Mouse (Mus musculus) embryonic facial prominence, embryonic 15.5 days (tissue): ENCODE data around the gene Fancf. TPM values are rescaled to one million over a fixed set of nuclear protein-coding genes. Genes with fewer than 3 reads are reported as not detected.

Source experiments
- ATAC-seq: fragments of 200-750 bp; cut with Nextera tagmentation; 2 replicates; pipeline ENCODE4 v1.8.0; 2017; ENCODE audit warnings: low read depth, moderate TSS enrichment; ENCODE audit not compliant: insufficient number of reproducible peaks, low FRiP score, low TSS enrichment
- H3K27ac ChIP-seq: fragments of 300-500 bp; sonication (generic); replicated peaks from 2 replicates; pipeline ENCODE4 v1.5.1; 2015; ENCODE audit warnings: mild to moderate bottlenecking, inconsistent platforms
- H3K27me3 ChIP-seq: fragments of 300-500 bp; sonication (generic); 2 replicates; pipeline ENCODE4 v1.6.1; 2015; ENCODE audit warnings: inconsistent platforms
- H3K36me3 ChIP-seq: fragments of 300-500 bp; sonication (generic); 2 replicates; pipeline ENCODE4 v1.6.1; 2015; ENCODE audit warnings: mild to moderate bottlenecking, inconsistent platforms
- H3K4me1 ChIP-seq: fragments of 300-500 bp; sonication (generic); 2 replicates; pipeline ENCODE4 v1.6.1; 2015; ENCODE audit warnings: inconsistent platforms
- H3K4me2 ChIP-seq: fragments of 300-500 bp; sonication (generic); replicated peaks from 2 replicates; pipeline ENCODE4 v1.6.1; 2015; ENCODE audit warnings: mild to moderate bottlenecking, inconsistent platforms
- H3K4me3 ChIP-seq: fragments of 300-500 bp; sonication (generic); replicated peaks from 2 replicates; pipeline ENCODE4 v1.5.1; 2015; ENCODE audit warnings: mild to moderate bottlenecking, inconsistent platforms
- H3K9ac ChIP-seq: fragments of 300-500 bp; sonication (generic); 2 replicates; pipeline ENCODE4 v1.6.1; 2015; ENCODE audit warnings: inconsistent platforms
- H3K9me3 ChIP-seq: fragments of 300-500 bp; sonication (generic); replicated peaks from 2 replicates; pipeline ENCODE4 v1.6.1; 2016; ENCODE audit warnings: inconsistent platforms
- WGBS: fragments of 180-500 bp; shearing (Covaris S2); methylation state at CpG from one replicate; pipeline ENCODE4 v1.1.7; 2015; 5-methylcytosine and 5-hydroxymethylcytosine counted together
- polyA plus RNA-seq: library from polyadenylated mRNA; unstranded; fragments of >200 nt; fragmentation: Nextera tagmentation; extraction: Ambion mirVana; gene quantifications from 2 replicates; pipeline ENCODE4 v1.2.1, GENCODE M21; 2015

Gene Fancf
- polyA plus RNA-seq, 1 experiment from 2014 or later, result 10.1 TPM

DNA sequence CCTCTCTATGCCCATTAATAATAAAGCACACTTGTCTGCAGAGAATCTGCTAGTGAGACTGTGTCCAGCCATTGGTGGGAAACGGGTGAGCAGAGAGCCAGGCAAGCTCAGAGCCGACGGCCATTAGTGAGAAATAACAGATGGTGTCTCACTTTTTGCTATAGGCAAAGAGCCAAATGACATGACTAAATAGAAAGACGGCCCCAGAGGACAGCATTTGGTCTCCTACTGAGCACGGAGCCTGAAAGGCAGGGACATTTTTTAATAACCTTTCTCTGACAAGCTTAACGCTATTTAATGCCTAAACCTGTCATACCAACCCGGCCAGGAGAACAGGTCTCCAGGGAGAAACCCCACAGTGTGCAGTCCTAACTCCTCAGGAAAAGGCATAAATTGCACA lies 30.1 kb downstream of the Fancf start:
- 30% methylated on average over 7 of the region's 7 CpGs for WGBS
- Histone ChIP-seq H3K27me3 (no peaks in the 10 kb centered on the region), H3K4me2 (no peak overlapping the region), H3K36me3 (no peaks in the 10 kb centered on the region), H3K4me1 (no peaks in the 10 kb centered on the region), H3K27ac (no peak overlapping the region), H3K9ac (no peak overlapping the region), H3K4me3 (no peak overlapping the region), H3K9me3 (no peaks in the 10 kb centered on the region)
- no peak; the same call in 1 of the 2 replicates for ATAC-seq

DNA sequence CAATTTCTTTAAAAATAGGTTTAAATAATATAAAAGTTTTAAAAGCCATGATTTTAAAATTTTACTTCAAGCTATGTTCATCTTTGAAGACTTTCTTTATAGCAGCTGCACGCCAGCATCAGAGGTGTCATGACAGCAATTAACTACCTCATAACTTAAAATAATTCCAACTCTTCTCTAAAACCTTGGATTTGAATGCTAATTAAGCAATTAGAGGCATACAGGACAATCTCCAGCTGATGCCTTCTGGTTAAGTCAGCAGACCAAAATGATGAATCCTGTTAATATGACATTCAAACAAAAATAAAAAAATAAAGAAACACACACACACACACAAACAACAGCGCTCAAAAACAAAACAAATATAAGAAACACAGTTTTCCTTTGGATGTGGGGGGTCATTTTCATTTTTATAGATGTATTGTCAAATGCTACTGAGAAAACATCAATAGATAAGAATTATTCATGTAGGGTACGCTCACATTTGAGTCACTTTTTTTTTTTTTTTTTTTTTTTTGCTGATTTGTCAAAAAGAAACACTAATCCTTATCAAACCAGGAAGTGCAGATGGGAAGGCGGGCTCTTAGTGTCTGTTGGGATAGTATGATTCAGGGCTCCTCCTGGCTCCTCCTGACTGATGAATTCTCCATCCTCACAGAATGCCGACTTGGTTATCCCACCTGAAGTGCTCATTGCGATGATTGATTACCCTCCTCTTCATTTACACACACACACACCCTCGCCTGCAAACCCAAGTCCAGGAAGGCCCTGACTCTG lies 38.3 kb downstream of the Fancf start:
- no peaks in the 10 kb centered on the region for H3K4me1 ChIP-seq
- ATAC-seq, result no peak
- no peak overlapping the region for H3K4me3 ChIP-seq
- H3K9me3 ChIP-seq, result no peaks in the 10 kb centered on the region
- H3K4me2 ChIP-seq, result no peak overlapping the region
- H3K27me3 ChIP-seq, result no peaks in the 10 kb centered on the region
- H3K9ac ChIP-seq, result no peak overlapping the region
- H3K36me3 ChIP-seq, result no peaks in the 10 kb centered on the region
- WGBS, result 80% methylated on average over 7 of the region's 7 CpGs
- no peak overlapping the region for H3K27ac ChIP-seq

- no peak overlapping the region for H3K4me3 ChIP-seq
- 58% methylated on average over 2 of the region's 2 CpGs for WGBS
- H3K9me3 ChIP-seq, result no peaks in the 10 kb centered on the region
- no peak overlapping the region for H3K4me2 ChIP-seq
- no peak for ATAC-seq
- H3K27me3 ChIP-seq, result no peaks in the 10 kb centered on the region
- H3K9ac ChIP-seq, result no peak overlapping the region
- H3K36me3 ChIP-seq, result no peaks in the 10 kb centered on the region
- H3K4me1 ChIP-seq, result no peaks in the 10 kb centered on the region
- H3K27ac ChIP-seq, result no peak overlapping the region
Measured at GRCm38 (mm10) chr7:51821467-51821866, 40.6 kb downstream of the Fancf start.

GRCm38 (mm10) chr7:51819891-51820290 lies 42.2 kb downstream of the Fancf start:
- Histone ChIP-seq H3K36me3 (no peaks in the 10 kb centered on the region), H3K4me3 (no peak overlapping the region), H3K4me2 (no peak overlapping the region), H3K27me3 (no peaks in the 10 kb centered on the region), H3K4me1 (no peaks in the 10 kb centered on the region), H3K9ac (no peak overlapping the region), H3K9me3 (no peaks in the 10 kb centered on the region), H3K27ac (no peak overlapping the region)
- 57% methylated on average over 1 of the region's 1 CpGs for WGBS
- no peak for ATAC-seq

DNA sequence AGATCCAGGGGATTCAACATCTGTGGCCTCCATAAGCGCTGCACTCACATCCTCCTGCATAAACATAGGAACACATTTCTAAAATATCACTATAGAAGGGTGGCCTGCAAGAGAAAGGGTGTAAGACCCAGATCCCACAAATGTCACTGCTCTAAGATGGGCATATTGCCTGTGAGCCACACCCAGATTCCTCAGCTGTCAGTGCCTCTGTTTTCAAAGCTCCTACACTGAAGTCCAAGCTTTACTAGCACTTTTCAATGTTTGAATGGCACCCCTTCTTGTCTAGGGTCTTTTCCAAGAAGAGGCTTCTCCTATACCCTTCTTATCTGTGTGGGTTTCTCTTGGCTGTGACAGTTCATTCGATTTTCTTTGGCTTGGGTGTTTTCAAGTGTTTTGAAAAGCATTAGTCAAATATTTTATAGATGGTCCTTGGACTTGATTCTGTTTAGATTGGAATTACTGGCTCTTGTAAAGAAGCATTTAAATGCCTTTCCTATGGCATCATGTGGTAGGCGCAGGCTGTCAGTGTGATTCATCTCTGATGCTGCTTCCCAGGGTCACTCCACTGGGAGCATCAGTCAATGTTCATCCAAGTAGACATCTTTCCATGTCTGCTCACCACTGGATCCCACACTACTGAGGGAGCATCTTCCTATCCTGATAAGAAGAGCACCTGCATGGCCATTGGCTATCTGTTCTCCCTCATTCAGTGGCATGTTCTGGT lies 43.7 kb downstream of the Fancf start:
- H3K4me1 ChIP-seq, result no peaks in the 10 kb centered on the region
- H3K36me3 ChIP-seq, result no peaks in the 10 kb centered on the region
- ATAC-seq, result no peak
- no peak overlapping the region for H3K9ac ChIP-seq
- H3K27me3 ChIP-seq, result no peaks in the 10 kb centered on the region
- H3K27ac ChIP-seq, result no peak overlapping the region
- H3K9me3 ChIP-seq, result no peaks in the 10 kb centered on the region
- H3K4me3 ChIP-seq, result no peak overlapping the region
- WGBS, result 63% methylated on average over 3 of the region's 3 CpGs
- no peak overlapping the region for H3K4me2 ChIP-seq

GRCm38 (mm10) chr7:51816283-51816839 lies 45.7 kb downstream of the Fancf start:
- H3K27me3 ChIP-seq, result no peaks in the 10 kb centered on the region
- no peak overlapping the region for H3K9ac ChIP-seq
- H3K9me3 ChIP-seq, result no peaks in the 10 kb centered on the region
- WGBS, result 52% methylated on average over 3 of the region's 3 CpGs
- H3K27ac ChIP-seq, result no peak overlapping the region
- H3K36me3 ChIP-seq, result no peaks in the 10 kb centered on the region
- H3K4me2 ChIP-seq, result no peak overlapping the region
- ATAC-seq, result no peak
- no peaks in the 10 kb centered on the region for H3K4me1 ChIP-seq
- no peak overlapping the region for H3K4me3 ChIP-seq

DNA sequence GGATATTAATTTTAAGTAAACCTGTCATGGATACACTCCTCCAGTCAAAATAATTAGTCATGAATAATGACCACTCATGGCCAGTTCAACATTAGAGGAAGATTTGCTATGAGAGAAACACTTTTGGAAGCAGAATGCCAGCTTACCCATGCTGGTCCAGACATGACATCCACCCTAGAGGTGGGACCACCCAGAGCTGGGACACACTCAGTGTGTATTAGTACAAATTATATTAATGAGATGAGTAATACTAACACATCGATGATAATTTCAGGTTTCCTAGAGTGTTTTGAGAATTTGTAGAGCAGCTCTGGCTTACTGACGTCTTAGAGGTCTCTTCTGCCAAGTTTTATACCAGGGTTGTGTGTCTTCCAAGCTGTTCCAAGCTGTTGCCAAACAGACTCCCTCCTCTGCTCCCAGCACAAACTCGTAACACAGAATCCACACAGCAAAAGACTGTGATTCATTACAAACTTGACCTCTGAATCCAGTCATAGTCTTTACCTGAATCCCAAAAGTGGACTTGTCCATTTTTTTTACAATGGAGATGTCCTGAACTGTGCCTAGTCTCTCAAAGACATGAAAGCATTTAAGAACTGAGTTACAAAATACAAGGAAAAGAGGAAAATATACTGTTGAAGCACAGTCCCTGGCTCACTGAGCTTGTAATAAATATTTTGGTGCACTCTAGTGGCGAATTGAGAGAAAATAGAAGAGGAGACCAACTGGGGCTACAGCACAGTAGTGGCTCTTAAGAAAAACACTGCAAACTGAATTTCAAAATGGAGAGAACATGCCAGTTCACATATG lies 46.4 kb downstream of the Fancf start:
- no peak overlapping the region for H3K27ac ChIP-seq
- no peaks in the 10 kb centered on the region for H3K9me3 ChIP-seq
- no peaks in the 10 kb centered on the region for H3K4me1 ChIP-seq
- no peak for ATAC-seq
- no peaks in the 10 kb centered on the region for H3K27me3 ChIP-seq
- 48% methylated on average over 4 of the region's 4 CpGs for WGBS
- H3K4me2 ChIP-seq, result no peak overlapping the region
- no peaks in the 10 kb centered on the region for H3K36me3 ChIP-seq
- no peak overlapping the region for H3K4me3 ChIP-seq
- no peak overlapping the region for H3K9ac ChIP-seq

Other genes with a start within 250 kb of the Fancf start
- gene Slc17a6, start 240.3 kb downstream of the Fancf start, polyA plus RNA-seq, result 1.1 and 2.1 TPM in 2 replicates
- gene Gas2, start 252 bp downstream of the Fancf start, polyA plus RNA-seq, result 37.7 and 45.0 TPM in 2 replicates
- gene Svip, start 143.8 kb upstream of the Fancf start, polyA plus RNA-seq, result 6.1 and 6.3 TPM in 2 replicates
- not detected in 2 replicates for gene 1700015G11Rik, start 153.5 kb upstream of the Fancf start, polyA plus RNA-seq